Mouse (Mus musculus): Measurements from ENCODE around the gene Wdr91.

Gene Wdr91

GRCm38 (mm10) chr6:34910371-34911219, at the start of gene Wdr91:
Wdr91 (minus strand) TSS chr6:34910876.
- peak; percentile 95 for DNase-seq (ENCODE audit: low spot score in 2 of 2)

GRCm38 (mm10) chr6:34959131-34959530, 48.5 kb upstream of the Wdr91 start:
- no peak for DNase-seq (ENCODE audit: low spot score in 2 of 2)

- no peak for DNase-seq (ENCODE audit: low spot score in 2 of 2)
Measured at GRCm38 (mm10) chr6:34955862-34956241, 45.2 kb upstream of the Wdr91 start.

- no peak for DNase-seq (ENCODE audit: low spot score in 2 of 2)
Measured at GRCm38 (mm10) chr6:34954926-34955861, 44.5 kb upstream of the Wdr91 start.

- DNase-seq (ENCODE audit: low spot score in 2 of 2): no peak
Measured at GRCm38 (mm10) chr6:34951956-34952667, 41.4 kb upstream of the Wdr91 start.

GRCm38 (mm10) chr6:34951518-34951917, 40.8 kb upstream of the Wdr91 start:
- DNase-seq (ENCODE audit: low spot score in 2 of 2): no peak

- no peak for DNase-seq (ENCODE audit: low spot score in 2 of 2)
Measured at GRCm38 (mm10) chr6:34948461-34948860, 37.8 kb upstream of the Wdr91 start.

- no peak for DNase-seq (ENCODE audit: low spot score in 2 of 2)
Measured at GRCm38 (mm10) chr6:34946486-34947079, 35.9 kb upstream of the Wdr91 start.

GRCm38 (mm10) chr6:34943499-34943898, 32.8 kb upstream of the Wdr91 start:
- no peak for DNase-seq (ENCODE audit: low spot score in 2 of 2)

GRCm38 (mm10) chr6:34942446-34942845, 31.8 kb upstream of the Wdr91 start:
- DNase-seq (ENCODE audit: low spot score in 2 of 2): no peak

- no peak for DNase-seq (ENCODE audit: low spot score in 2 of 2)
Measured at GRCm38 (mm10) chr6:34941496-34941895, 30.8 kb upstream of the Wdr91 start.

- no peak for DNase-seq (ENCODE audit: low spot score in 2 of 2)
Measured at GRCm38 (mm10) chr6:34939451-34939850, 28.8 kb upstream of the Wdr91 start.

GRCm38 (mm10) chr6:34938929-34939325, 28.3 kb upstream of the Wdr91 start:
- DNase-seq (ENCODE audit: low spot score in 2 of 2): no peak

GRCm38 (mm10) chr6:34938280-34938928, 27.7 kb upstream of the Wdr91 start:
- DNase-seq (ENCODE audit: low spot score in 2 of 2): no peak

- no peak for DNase-seq (ENCODE audit: low spot score in 2 of 2)
Measured at GRCm38 (mm10) chr6:34936743-34937142, 26.1 kb upstream of the Wdr91 start.

- no peak for DNase-seq (ENCODE audit: low spot score in 2 of 2)
Measured at GRCm38 (mm10) chr6:34932633-34933032, 22.0 kb upstream of the Wdr91 start.

GRCm38 (mm10) chr6:34927594-34927993, 16.9 kb upstream of the Wdr91 start:
- no peak for DNase-seq (ENCODE audit: low spot score in 2 of 2)

- peak; percentile 34 to 53 for DNase-seq (ENCODE audit: low spot score in 2 of 2)
Measured at GRCm38 (mm10) chr6:34927156-34927555, 16.5 kb upstream of the Wdr91 start.

- DNase-seq (ENCODE audit: low spot score in 2 of 2): peak in 1 of 2 experiments; percentile 35
Measured at GRCm38 (mm10) chr6:34921941-34922340, 11.3 kb upstream of the Wdr91 start.

GRCm38 (mm10) chr6:34920631-34921030, 10.0 kb upstream of the Wdr91 start:
- DNase-seq (ENCODE audit: low spot score in 2 of 2): no peak

- DNase-seq (ENCODE audit: low spot score in 2 of 2): no peak
Measured at GRCm38 (mm10) chr6:34919956-34920355, 9.3 kb upstream of the Wdr91 start, which contains the start of gene Stra8. Stra8 (plus strand) TSS chr6:34920163.

Measured in spleen, postnatal 14 days (tissue).